Mouse (Mus musculus) CD4-positive, CD25-positive, alpha-beta regulatory T cell, adult 4 months (primary cell): ENCODE measurements around the gene Camta1. TPM values are rescaled to one million over a fixed set of nuclear protein-coding genes. Genes with fewer than 3 reads are reported as not detected.

Source experiments
- ATAC-seq: one replicate; pipeline ENCODE4 v1.8.0; 2017
- polyA plus RNA-seq, 2 experiments: library from polyadenylated mRNA; unstranded; fragments of 100-300 nt; shearing (Covaris generic); gene quantifications; one replicate each; pipeline ENCODE4 v1.2.1; 2017

Camta1 gene
- polyA plus RNA-seq, 2 experiments from 2014 or later: 32.6 to 41.5 TPM

DNA sequence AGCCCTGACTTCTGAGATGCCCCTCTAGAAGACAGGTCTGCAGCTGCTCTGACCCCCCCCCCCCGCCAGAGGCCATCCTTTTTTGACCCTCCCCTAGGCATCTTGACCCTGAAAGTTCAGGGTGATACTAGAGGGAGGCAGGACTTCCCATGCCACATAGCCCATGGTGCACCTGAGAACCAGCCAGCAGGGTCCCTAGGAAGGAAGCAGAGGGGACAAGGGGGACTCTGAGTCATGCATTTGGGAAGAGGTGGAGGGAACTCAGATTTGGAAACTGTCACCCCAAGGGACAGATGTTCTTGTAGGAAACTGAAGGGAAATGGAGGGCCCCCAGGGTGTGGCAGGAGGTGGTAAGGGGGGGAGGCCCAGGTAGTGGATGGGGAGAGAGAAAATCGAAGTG is 723.1 kb downstream of the Camta1 start:
- ATAC-seq: no peak

DNA sequence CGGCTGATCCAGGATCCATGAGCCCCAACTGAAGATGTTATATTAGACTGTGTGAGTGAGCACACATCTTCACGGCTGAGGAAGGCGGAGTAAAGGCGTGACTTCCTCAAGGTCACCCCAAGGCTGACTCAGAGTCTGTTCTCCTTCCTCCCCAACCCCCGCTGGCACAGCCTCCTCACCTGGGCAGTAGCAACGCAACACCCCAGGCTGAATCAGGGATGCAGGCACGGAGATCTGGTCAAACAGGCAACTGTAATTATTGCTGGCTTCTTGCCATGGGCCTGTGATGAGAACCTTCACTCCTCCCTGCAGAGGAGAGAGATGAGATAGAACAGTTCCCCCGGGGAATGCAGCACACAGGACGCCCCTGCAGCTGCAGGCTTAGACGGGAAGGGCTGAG is 723.5 kb downstream of the Camta1 start:
- no peak for ATAC-seq

DNA sequence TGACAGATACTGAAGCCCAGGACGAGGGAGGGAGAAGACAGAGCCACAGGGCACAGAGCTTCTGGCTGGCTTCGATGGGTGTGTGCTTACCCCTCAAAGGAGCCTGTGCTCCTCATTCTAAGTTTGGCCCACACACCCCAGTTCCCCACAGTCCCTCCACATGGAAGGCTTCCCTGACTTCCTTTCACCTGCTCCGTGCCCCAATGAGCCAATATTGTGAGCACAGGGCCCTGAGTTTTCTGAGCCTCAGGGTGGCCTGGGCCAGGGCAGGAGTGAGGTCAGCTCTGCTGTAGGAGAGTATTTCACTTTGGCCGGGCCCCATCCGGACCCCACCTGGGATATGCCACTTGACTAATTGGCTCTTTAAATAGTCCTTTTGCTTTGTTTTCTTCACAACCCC is 724.0 kb downstream of the Camta1 start:
- no peak for ATAC-seq

DNA sequence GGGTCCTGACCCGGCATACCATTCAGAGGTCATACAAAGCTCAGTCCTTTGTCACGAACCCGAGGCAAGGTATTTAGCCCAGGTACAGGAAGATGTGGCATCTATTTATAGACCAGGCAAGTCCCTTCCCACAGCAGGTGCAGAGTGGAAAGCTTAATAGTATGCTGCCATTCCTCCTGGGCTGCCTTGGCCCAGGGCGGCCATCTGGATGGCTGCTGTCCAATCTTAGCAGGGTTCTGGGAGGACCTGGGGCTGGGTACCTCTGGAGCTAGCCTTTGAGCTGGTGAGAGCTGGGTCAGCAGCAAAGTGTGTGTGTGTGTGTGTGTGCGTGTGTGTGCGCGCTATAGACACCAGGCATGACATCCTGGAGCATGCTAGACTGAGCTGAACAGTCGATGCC is 726.2 kb downstream of the Camta1 start:
- ATAC-seq: no peak

DNA sequence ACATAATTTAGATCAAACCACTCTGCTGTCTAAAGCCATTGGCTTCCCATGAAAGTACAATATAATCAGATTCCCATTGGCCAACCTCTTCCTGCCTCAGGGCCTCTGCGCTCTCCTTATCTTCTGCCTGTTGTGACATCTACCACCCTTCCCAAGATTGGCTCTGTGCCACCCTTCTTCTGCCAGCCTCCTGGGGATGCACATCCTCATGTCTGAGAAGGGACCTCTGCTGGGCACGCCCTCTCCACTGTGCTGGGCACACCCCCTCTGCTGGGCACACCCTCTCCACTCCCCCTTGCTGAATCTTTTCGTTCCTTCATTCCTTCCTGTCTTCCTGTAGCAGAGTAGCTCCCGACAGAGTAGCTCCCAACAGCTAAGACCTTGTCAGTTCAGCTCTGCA is 727.9 kb downstream of the Camta1 start:
- ATAC-seq: no peak

DNA sequence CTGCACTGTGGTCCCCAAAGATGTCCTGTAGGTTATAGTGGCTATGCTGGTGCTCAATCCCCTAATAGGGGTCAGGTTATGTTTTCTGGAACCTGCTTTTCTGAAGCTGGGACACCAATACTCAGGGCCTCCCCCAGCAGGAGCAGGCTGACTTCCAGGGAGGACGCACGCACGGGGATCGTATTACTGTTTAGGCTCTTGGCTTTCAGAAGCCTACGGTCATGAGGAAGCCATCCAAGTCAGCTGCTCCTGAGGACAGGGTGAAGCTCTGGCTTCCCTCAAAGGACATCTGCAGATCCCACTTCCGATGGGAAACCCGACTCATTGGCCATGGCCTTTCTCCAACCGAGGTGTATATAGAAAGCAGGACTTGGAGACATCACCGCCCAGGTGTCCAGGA is 729.2 kb downstream of the Camta1 start:
- ATAC-seq: no peak

DNA sequence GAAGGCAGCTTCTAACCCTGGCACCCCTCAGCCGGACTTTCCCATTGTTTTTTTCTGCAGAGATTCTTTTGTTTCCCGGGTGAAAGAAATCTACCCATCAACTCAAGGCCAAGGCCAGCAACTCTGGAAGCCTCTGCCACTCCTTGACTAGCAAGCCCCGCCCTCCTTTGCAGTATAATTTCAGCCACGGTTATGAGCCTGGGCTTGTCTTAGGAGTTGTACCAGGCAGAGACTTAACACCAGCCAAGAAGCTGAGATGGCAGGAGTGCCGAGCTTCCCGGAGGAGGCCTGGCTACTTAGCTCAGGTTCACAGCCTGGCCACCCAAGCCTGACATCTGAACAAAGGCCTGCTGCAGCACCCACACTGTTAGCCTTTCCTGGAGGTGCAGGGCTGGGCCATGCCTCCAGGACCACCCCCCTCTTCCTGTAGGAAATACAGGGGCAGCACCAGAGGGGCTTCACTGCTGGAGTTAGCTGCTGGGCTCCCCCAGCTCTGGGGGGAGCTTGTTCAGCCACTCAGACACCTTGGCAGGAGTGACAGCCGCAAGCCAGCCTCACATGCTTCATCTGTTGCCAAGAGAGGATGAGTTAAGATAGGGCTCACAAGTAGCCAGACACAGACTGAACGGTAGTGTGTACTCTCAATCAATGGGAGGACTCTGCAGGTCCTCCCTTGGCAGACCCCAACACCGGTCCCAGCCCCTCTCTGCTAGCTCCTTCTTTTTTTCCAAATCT is 730.8 kb downstream of the Camta1 start:
- ATAC-seq: no peak

DNA sequence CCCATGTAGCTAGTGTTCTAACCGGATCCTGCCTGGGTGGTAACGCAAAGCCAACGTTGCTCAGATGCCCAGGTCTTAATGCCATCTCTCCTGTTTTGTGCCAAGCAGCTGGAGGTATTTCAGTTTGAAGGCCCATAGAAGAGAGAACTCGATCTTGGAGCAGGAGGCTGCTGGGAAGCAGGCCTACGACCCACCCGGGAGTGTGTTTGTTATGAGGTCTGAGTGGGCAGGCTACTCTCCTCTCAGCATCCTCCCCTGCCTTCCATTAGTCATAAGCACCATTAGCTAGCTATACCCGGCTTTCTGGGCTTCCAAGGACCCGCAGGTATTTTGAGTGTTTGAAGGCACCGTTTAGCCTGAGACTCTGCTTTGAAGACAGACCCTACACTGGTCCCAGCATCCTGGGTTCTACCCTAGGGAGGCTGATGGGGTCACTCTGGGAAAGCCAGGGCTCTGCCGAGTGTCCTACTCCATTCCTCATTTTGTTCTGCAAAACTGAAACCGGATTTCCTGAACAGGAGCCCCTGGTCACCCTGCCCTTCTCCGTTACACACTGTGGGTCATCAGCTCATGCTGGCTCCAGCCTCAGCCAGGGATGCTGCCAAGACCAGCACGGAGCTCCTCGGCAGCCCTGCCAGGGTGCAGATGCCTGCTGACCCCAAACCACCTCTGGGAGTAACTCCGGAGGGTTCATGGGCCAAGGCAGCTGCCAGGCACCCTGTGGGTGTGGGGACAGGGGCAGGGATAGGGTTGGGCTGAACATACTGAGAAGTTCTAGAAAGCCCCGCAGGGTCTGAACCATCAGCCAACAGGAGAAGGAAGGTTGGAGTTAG is 731.7 kb downstream of the Camta1 start:
- ATAC-seq: no peak

DNA sequence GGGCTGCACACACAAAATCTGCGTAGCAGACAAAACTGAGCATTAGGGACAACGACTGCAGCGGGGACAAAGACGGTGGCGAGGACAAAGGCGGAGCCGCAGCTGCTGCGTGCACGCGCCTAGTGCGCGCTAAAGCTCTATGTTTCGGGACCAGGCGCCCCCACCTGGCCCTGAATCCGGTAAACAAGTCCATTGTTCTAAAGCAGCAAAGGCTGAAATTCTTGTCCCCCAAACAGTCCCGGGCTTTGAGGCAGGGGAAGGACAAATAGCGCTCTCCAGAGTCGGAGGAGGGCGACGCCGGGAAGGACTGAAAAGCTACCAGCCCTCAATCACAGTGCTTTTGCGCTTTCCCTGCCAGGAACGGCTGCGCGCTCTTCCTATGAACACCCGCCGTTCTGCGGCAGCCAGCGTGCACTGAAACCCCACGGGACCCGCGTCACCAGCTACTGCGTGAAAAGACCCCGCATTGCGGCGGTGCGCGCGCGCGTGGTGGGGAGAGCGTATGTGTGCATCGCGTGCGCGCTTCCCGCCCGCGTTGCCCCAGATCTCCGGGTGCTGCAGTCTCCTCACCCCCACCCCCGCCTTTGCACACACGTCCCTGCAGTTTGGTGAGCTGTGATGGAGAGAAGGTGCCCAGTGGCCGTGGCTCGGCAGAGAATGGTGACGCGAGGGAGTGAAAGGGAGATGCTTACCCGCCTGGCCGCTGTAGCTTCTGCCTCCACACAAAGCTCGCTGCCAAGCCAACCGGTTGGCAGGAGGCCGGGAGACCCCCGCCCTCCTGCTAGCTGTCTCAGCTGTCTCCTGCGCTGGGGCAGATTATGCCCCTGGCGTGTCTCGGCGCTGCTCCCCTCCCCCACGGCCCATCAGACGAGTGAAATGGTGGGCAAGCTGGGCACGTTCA is 732.8 kb downstream of the Camta1 start:
- no peak for ATAC-seq

DNA sequence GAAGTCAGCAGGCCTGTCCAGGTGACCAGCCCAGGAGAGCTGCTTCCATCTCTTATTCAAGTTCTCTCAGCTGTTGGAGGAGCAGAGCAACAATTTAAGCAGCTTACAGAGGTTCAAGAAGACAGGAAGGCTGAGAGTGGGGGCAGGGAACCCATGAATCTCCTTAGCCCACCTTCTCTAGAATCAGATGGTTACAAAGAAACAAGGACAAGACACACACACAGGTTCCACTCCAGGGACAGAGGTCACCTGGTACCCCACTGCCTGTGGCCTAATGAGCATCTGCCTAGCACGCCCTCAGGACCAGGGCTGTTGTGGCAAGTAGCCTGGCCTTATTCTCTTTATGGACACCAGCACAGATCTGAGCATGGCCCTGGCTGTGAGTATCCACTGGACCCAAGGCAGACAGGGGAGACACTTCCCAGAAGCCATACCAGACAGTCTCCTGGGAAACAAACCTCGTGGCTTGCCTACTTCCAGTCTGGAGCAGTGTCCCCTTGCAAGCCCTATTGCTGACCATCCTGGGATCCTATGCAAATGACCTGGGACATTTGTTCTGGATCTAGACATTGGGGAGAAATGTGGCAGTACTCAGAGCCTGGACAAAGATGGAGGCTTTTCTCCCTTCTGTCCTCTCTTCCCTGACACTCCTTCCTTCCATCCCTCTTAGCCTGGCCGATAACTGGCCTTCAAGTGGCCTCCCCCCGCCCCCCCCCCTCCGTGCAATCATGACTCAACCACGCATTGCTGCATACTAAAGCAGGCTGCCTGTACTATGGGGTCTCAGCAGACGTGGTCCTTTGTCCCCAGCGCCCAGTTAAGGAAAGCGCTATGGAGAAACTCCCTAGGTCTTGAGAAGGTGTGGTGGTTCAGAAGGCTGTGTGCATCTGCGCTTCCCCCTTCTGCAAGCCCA is 733.8 kb downstream of the Camta1 start:
- no peak for ATAC-seq

DNA sequence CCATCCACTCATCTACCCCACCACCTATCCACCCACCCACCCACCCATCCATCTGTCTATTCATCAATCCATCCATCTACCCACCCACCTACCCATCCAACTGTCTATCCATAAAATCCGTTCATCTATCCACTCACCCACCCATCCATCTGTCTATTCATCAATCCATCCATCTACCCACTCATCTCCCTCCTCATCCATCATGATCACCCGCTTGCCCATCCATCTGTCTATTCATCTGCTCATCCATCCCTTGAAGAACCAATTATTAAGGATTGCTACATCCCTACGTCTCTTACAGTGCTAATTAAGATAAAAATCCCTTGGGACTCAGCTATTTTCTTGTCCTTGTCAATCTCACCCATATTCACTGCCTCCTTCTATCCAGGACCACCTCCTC is 742.8 kb downstream of the Camta1 start:
- no peak for ATAC-seq

DNA sequence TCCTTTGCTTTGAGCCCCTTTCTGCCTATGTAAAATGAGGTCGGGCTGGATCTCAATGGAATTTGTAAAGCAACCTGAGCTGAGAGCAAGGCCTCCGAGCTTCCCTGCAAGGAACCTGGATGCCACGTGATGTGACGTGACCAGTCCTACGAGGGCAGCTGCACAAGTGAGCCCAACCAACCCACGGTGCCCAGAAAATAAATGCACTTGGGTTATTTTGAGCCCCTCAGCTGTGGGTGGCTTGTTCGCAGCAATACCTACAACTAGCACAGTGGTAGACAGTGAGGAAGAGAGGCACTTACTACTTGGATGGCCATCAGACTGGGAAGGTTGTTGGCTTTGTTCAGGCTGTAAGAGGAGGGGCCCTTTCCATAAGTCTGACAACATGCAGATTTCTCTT is 747.1 kb downstream of the Camta1 start:
- ATAC-seq: no peak

DNA sequence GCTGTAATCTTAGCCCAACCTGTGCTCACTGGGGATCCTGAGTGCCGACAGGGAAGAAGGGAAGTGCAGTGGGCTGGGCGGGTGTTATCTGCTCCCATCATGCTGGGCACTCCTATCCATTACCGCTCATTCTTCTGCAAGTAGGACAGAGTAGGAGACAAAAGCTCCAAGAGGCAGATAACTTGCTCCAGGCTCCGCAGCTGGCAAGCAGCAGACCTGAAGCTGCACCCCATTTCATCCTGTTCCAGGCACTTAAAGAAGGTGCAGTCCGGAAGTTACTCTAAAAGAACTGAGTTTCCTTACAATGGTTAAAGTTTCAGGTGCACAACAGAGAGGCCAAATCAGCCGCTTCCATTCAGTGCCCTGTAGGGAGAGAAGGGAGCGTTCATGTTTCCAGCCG is 750.5 kb downstream of the Camta1 start:
- ATAC-seq: no peak

DNA sequence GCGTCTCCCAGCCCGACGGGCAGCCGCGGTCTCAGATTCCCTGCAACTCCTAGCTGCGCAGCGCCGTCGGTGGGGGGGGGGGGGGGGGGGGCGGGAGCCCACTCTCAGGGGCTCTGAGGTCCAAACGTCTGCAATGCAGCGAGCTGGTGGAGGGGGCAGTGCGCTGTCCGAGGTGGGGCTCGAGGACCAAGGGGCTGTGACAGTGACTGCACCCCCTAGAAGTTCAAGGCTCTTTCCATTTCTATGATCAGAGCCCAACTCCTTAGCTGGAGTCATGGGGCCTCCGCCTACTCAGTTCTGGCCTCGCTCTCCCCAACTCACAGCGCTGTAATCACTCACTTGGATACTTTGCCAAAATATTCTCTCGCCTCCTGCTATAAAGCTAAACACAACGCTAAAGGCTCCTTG is 752.8 kb downstream of the Camta1 start:
- ATAC-seq: no peak

DNA sequence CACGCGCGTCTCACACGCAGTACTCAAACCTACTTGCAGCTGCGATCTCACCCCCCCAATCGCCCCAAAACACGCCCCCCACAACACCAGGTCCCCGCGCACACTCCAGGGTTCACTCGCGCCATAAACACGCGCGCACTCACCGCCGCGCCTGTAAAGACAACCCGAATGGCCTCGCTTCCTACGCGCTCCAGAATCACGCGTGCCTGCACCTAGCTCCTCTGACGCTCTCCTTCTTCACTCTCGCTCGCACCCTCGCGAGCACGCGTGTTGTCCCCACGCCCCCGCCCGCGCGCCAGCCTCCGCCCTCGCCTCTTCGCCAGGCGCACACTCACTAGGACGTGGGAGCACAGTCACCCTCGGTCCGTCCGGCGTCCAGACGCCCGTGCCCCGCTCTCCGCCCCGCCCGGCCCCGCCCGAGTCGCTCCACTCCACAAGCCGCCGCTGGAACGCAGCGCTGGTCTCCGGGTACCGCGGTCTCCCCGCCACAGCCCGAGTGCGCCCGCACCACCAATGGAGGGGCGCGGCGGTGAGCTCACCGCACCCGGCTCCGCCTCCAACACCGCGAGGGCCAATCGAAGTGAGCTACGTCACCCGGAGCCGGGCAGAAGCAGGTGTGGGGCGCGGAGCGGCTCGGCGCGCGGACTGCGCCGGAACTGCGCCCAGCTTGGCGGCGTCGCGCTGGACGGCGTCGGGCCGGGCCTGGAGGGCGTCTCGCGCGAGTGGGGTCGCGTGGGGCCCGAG is 753.5 kb downstream of the Camta1 start:
- ATAC-seq: peak; percentile 96

DNA sequence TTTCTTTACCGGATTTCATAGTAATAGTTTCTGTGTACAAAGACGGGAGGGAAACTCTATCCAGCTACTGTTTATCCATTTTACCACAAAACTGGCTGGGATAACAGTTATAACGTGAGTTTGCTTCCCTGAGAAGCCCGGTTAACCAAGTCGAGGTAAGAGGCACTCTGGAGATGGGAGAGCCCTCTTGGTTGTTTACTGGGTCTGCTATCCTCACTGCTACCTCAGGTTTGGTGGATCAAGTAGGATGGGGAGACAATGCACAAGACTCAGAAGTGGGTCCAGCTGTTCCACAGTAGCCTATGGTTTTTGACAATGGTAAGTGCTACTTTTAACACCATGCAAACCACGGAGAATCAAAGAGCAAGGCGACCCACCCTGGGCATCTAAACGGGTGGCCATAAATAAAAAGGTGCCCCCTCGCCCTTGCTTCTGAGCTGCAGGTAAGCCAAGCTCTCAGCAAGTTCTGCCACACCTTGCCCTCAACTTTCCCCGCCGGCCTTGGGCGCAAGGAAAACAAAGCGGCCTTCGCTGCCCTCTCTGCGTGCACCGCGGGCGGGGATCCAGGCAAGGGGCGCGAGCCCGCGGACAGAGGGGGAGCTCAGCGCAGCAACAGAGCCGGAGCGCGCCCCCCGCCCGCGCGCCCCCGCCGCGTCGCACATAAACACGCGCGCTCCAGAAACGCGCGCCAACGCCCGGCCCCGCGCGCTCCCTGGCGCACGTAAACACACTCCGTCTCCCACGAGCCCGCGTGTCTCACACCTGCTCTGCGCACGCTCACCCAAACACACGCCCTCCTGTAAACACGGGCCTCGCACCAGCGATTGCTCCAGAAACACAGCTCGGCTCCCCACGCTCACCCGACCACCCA is 754.3 kb downstream of the Camta1 start:
- no peak for ATAC-seq

DNA sequence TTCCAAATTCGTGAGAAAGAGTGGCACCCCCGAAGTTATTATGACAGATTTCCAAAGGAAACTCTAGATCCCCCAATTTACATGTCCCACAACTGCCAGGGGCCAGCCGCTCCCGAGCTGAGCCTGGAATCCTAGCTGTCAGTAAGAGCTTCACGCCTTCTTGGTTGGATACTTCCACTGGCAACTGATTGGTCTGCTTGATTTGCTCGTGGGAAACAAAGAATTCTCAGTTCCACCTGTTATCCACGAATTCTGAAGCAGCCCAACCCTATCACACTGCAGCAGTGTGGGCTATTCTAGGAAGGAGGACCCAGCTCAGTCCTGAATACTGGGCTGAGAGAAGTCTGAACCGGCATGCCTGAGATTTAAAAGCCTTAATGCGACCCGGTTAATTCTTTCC is 755.2 kb downstream of the Camta1 start:
- ATAC-seq: no peak

DNA sequence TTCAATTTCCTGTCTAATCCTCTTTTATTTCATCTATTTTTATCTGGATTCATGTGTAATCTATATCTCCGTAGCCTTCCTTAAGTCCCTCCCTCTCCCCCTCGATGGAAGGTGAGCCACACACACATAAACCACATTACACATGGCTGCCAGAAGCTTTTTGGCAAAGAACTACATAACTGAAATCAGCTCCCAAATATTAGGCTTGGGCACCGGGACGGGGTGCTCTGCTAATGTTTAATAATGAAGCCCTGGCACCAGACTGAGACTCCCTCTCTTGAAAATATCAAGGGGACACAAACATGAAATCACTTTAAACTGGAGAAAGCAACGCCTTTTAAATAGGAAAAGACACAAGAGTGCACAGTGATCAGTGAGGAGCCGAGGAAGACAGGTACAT is 755.8 kb downstream of the Camta1 start:
- ATAC-seq: no peak

DNA sequence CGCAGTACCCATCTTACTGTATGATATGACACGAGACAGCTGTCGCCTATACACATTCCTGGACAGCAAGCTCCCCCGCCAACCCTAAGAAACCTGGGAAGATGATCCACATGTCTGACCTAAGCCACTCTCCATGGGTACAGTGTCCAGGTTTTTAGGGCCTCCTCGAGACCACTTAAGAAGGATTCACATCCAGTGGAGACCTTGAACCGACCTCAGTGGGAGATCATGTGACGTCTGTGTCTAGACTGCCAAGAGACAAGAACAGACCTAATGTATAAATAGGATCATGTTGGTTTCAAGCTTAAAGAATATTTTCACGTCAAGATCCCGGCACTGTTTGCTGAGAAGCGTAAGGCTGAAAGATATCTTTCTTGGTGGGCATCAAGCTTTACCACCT is 757.5 kb downstream of the Camta1 start:
- no peak for ATAC-seq

DNA sequence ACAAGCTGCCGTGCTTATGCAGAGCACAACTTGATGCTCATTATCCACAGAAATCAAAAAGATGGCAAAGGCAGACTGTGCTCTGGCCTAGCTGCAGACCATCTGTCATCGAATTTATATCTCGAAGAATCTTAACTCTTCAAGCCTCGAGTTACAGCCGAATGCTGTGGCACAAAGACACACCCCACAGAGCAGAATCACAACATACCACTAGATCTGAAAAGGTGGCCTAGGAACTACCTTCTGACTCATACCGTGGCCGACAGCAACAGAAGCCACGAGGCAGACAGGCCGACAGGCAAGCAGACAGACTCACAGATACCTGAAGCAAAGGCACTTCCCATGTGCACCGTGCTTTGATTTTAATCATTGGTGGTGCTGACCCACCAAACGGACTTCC is 758.0 kb downstream of the Camta1 start:
- no peak for ATAC-seq

DNA sequence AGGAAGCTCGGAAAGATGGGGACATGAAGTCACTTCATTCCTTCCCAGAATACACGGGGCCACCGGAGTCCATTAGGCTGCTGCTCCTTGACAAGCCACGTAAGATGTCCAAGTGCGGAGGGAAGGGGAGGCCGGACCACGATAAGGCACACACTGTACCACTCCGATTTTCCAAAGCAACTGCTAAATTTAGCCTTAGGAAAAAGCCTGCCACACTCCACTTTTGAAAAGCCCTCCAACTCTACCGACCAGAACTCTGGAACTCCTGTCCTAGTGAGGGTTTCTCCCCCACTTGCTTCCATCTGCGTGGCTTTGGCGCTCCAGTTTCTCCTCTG is 764.6 kb downstream of the Camta1 start:
- ATAC-seq: no peak
